Mouse (Mus musculus): ENCODE data around the gene Krtap5-3. TPM values are rescaled to one million over a fixed set of nuclear protein-coding genes. Genes with fewer than 3 reads are reported as not detected.

The Krtap5-3 gene
- polyA plus RNA-seq (2014; fragmentation: Illumina TruSeq; extraction: RNeasy Lipid Tissue Mini Kit (QIAGEN cat#74804); ENCODE audit: low replicate concordance): not detected

DNA sequence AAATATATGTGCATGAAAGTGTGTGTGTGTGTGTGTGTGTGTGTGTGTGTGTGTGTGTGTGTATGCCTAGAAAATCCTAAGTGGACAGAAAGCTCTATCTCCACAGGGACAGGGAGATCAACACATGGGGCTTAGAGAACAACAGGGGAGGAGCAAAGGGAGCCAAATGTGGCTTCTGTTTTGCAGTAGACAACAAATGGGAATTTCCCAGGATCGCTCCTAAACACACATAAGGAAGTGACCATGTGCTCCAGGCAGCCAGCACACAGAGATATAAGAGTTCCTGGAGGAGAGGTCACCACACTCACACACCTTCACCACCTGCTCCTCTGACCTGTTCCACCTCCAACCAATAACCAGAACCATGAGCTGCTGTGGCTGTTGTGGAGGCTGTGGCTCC lies at the start of gene Krtap5-3:
TSS of gene Krtap5-3 (plus strand) at position 301 of the 400 bp plus-strand sequence.

DNA sequence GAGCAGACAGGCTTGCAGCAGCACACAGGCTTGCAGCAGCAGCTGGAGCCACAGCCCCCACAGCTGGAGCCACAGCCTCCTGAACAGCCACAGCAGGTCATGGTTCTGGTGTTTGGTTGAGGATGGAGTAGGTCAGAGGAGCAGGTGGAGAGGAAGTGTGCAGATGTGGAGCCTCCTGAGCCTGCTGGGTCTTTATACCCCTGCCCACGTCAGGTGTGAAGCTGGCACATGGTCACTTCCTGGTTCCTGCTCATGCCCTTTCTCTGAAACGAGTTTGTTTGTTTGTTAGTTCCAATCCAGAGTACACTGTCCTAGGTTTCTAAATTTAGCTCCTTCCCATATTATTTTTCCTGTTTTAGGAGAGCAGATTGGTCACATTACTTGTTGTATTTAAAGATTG lies 44.2 kb upstream of the Krtap5-3 start, which contains the start of gene Gm29735:
TSS of gene Gm29735 (minus strand) at position 101 of the 400 bp plus-strand sequence.

DNA sequence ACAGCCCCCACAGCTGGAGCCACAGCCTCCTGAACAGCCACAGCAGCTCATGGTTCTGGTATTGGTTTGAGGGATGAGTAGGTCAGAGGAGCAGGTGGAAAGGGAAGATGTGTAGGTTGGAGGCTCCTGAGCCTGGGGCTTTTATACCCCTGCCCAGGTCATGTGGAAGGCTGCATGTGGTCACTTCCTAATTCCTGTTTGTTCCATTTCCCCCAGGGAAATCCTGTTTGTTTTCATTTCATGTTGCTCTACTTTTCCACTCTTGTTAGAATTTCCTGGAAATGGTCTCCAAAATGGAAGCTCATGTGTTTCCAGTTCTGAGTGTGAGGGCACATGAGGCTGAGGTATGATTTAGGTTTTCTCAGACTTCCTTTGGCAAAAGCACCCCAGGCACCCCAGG lies 35.5 kb upstream of the Krtap5-3 start, which contains the start of gene Gm4553:
TSS of gene Gm4553 (minus strand) at position 101 of the 400 bp plus-strand sequence.

DNA sequence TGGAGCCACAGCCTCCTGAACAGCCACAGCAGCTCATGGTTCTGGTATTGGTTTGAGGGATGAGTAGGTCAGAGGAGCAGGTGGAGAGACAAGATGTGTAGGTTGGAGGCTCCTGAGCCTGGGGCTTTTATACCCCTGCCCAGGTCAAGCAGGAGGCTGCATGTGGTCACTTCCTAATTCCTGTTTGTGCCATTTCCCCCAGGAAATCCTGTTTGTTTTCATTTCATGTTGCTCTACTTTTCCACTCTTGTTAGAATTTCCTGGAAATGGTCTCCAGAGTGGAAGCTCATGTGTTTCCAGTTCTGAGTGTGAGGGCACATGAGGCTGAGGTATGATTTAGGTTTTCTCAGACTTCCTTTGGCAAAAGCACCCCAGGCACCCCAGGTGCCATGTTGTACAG lies 25.3 kb upstream of the Krtap5-3 start, which contains the start of gene Krtap5-2:
TSS of gene Krtap5-2 (minus strand) at position 101 of the 400 bp plus-strand sequence.

DNA sequence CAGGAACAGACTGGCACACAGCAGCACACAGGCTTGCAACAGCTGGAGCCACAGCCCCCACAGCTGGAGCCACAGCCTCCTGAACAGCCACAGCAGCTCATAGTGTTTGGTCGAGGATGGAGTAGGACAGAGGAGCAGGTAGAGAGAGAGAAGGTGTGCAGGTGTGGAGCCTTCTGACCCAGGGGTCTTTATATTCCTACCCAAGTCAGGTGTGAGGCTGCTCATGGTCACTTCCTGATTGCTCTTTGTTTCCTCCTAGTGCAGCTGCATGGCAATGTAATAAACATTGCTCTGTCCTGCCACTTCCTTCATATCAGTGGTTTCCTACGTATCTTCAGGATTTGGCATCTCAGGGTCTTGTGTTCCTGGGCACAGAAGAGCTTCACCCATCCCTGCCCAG lies 10.9 kb upstream of the Krtap5-3 start, which contains the start of gene Gm10153:
TSS of gene Gm10153 (minus strand) at position 101 of the 400 bp plus-strand sequence.

DNA sequence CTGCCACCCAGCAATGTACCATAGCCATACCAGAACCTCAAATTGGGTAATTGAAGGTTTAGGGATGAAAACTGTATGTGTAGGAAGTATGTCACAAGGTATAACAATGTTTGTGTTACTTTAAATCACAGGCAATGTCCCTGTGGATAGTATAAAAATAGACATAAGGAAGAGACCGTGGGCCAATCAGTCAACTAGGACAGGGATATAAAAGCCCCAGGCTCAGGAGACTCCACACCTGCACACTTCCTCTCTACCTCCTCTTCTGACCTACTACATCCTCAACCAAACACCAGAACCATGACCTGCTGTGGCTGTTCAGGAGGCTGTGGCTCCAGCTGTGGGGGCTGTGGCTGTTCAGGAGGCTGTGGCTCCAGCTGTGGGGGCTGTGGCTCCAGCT lies 10.4 kb downstream of the Krtap5-3 start, which contains the start of gene Gm7579:
TSS of gene Gm7579 (plus strand) at position 301 of the 400 bp plus-strand sequence.

DNA sequence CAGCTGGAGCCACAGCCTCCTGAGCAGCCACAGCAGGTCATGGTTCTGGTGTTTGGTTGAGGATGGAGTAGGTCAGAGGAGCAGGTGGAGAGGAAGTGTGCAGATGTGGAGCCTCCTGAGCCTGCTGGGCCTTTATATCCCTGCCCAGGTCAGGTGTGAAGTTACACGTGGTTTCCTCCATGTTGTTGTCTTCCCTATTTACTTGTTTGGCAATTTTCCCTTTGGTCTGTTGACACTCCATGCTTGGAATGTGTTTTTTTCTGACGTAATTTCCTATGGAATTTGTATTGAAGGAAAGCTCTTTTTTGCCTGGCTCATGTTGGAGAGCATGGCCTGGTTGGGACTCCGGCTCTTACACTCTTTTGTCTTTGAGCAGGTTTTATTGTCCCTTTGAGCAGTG lies 28.7 kb downstream of the Krtap5-3 start, which contains the start of gene Krtap5-5:
TSS of gene Krtap5-5 (minus strand) at position 101 of the 400 bp plus-strand sequence.

DNA sequence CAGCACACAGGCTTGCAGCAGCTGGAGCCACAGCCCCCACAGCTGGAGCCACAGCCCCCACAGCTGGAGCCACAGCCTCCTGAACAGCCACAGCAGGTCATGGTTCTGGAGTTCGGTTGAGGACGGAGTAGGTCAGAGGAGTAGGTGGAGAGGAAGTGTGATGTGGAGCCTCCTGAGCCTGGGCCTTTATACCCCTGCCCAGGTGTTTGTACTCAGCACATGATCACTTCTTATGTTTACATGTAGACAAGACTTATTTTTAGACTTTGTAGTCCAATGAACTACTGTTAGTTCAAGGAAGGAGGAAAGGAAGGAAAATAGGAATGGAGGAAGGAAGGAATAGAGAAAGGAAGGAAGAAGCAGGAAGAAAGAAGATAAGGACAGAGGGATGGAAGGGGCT lies 39.8 kb downstream of the Krtap5-3 start, which contains the start of gene Gm40460:
TSS of gene Gm40460 (minus strand) at position 101 of the 400 bp plus-strand sequence.

Other genes with a start within 250 kb of the Krtap5-3 start
- gene Mob2, start 140.3 kb upstream of the Krtap5-3 start, polyA plus RNA-seq (2014; fragmentation: Illumina TruSeq; extraction: RNeasy Lipid Tissue Mini Kit (QIAGEN cat#74804); ENCODE audit: low replicate concordance): 6.8 TPM
- 0.26 TPM for gene Dusp8, start 105.5 kb upstream of the Krtap5-3 start, polyA plus RNA-seq (2014; fragmentation: Illumina TruSeq; extraction: RNeasy Lipid Tissue Mini Kit (QIAGEN cat#74804); ENCODE audit: low replicate concordance)
- not detected for gene Gm45618, start 80.6 kb upstream of the Krtap5-3 start, polyA plus RNA-seq (2014; fragmentation: Illumina TruSeq; extraction: RNeasy Lipid Tissue Mini Kit (QIAGEN cat#74804); ENCODE audit: low replicate concordance)
- gene Gm39115, start 65.3 kb upstream of the Krtap5-3 start, polyA plus RNA-seq (2014; fragmentation: Illumina TruSeq; extraction: RNeasy Lipid Tissue Mini Kit (QIAGEN cat#74804); ENCODE audit: low replicate concordance): not detected
- gene Gm45337, start 56.8 kb upstream of the Krtap5-3 start, polyA plus RNA-seq (2014; fragmentation: Illumina TruSeq; extraction: RNeasy Lipid Tissue Mini Kit (QIAGEN cat#74804); ENCODE audit: low replicate concordance): not detected
- gene Gm29735, start 44.3 kb upstream of the Krtap5-3 start, polyA plus RNA-seq (2014; fragmentation: Illumina TruSeq; extraction: RNeasy Lipid Tissue Mini Kit (QIAGEN cat#74804); ENCODE audit: low replicate concordance): not detected
- gene Gm4553, start 35.6 kb upstream of the Krtap5-3 start, polyA plus RNA-seq (2014; fragmentation: Illumina TruSeq; extraction: RNeasy Lipid Tissue Mini Kit (QIAGEN cat#74804); ENCODE audit: low replicate concordance): not detected
- not detected for gene Krtap5-2, start 25.4 kb upstream of the Krtap5-3 start, polyA plus RNA-seq (2014; fragmentation: Illumina TruSeq; extraction: RNeasy Lipid Tissue Mini Kit (QIAGEN cat#74804); ENCODE audit: low replicate concordance)
- not detected for gene Gm10153, start 11.0 kb upstream of the Krtap5-3 start, polyA plus RNA-seq (2014; fragmentation: Illumina TruSeq; extraction: RNeasy Lipid Tissue Mini Kit (QIAGEN cat#74804); ENCODE audit: low replicate concordance)
- gene Gm7579, start 10.5 kb downstream of the Krtap5-3 start, polyA plus RNA-seq (2014; fragmentation: Illumina TruSeq; extraction: RNeasy Lipid Tissue Mini Kit (QIAGEN cat#74804); ENCODE audit: low replicate concordance): not detected
- not detected for gene Krtap5-5, start 28.6 kb downstream of the Krtap5-3 start, polyA plus RNA-seq (2014; fragmentation: Illumina TruSeq; extraction: RNeasy Lipid Tissue Mini Kit (QIAGEN cat#74804); ENCODE audit: low replicate concordance)
- not detected for gene Gm40460, start 39.7 kb downstream of the Krtap5-3 start, polyA plus RNA-seq (2014; fragmentation: Illumina TruSeq; extraction: RNeasy Lipid Tissue Mini Kit (QIAGEN cat#74804); ENCODE audit: low replicate concordance)
- gene Gm2431, start 57.0 kb downstream of the Krtap5-3 start, polyA plus RNA-seq (2014; fragmentation: Illumina TruSeq; extraction: RNeasy Lipid Tissue Mini Kit (QIAGEN cat#74804); ENCODE audit: low replicate concordance): not detected
- not detected for gene Gm4559, start 73.0 kb downstream of the Krtap5-3 start, polyA plus RNA-seq (2014; fragmentation: Illumina TruSeq; extraction: RNeasy Lipid Tissue Mini Kit (QIAGEN cat#74804); ENCODE audit: low replicate concordance)
- not detected for gene Krtap5-1, start 95.8 kb downstream of the Krtap5-3 start, polyA plus RNA-seq (2014; fragmentation: Illumina TruSeq; extraction: RNeasy Lipid Tissue Mini Kit (QIAGEN cat#74804); ENCODE audit: low replicate concordance)
- gene Krtap5-4, start 102.2 kb downstream of the Krtap5-3 start, polyA plus RNA-seq (2014; fragmentation: Illumina TruSeq; extraction: RNeasy Lipid Tissue Mini Kit (QIAGEN cat#74804); ENCODE audit: low replicate concordance): not detected
- gene Ifitm10, start 172.4 kb downstream of the Krtap5-3 start, polyA plus RNA-seq (2014; fragmentation: Illumina TruSeq; extraction: RNeasy Lipid Tissue Mini Kit (QIAGEN cat#74804); ENCODE audit: low replicate concordance): not detected
- gene Gm49369, start 181.3 kb downstream of the Krtap5-3 start, polyA plus RNA-seq (2014; fragmentation: Illumina TruSeq; extraction: RNeasy Lipid Tissue Mini Kit (QIAGEN cat#74804); ENCODE audit: low replicate concordance): 3.2 TPM
- 5.2 TPM for gene Ctsd, start 186.7 kb downstream of the Krtap5-3 start, polyA plus RNA-seq (2014; fragmentation: Illumina TruSeq; extraction: RNeasy Lipid Tissue Mini Kit (QIAGEN cat#74804); ENCODE audit: low replicate concordance)
- not detected for gene Syt8, start 233.5 kb downstream of the Krtap5-3 start, polyA plus RNA-seq (2014; fragmentation: Illumina TruSeq; extraction: RNeasy Lipid Tissue Mini Kit (QIAGEN cat#74804); ENCODE audit: low replicate concordance)
- not detected for gene Tnni2, start 240.4 kb downstream of the Krtap5-3 start, polyA plus RNA-seq (2014; fragmentation: Illumina TruSeq; extraction: RNeasy Lipid Tissue Mini Kit (QIAGEN cat#74804); ENCODE audit: low replicate concordance)